Mouse (Mus musculus) lung, embryonic 16.5 days (tissue): ENCODE results near the gene Kcnk1. TPM values are rescaled to one million over a fixed set of nuclear protein-coding genes. Genes with fewer than 3 reads are reported as not detected.

ENCODE experiments used
- ATAC-seq: fragments of 200-750 bp; cut with Nextera tagmentation; 2 replicates; pipeline ENCODE4 v1.8.0; 2017; ENCODE audit warnings: low read depth, mild to moderate bottlenecking, moderate library complexity
- H3K27ac ChIP-seq: fragments of 300-500 bp; sonication (generic); 2 replicates; pipeline ENCODE4 v1.5.1; 2014; ENCODE audit warnings: mild to moderate bottlenecking, control low read depth, low read length
- H3K27me3 ChIP-seq: fragments of 300-500 bp; sonication (generic); 2 replicates; pipeline ENCODE4 v1.6.1; 2014; ENCODE audit warnings: low read depth, low read length, mixed read lengths; ENCODE audit not compliant: control insufficient read depth, insufficient read depth
- H3K36me3 ChIP-seq: fragments of 300-500 bp; sonication (generic); 2 replicates; pipeline ENCODE4 v1.6.1; 2014; ENCODE audit warnings: low read length; ENCODE audit not compliant: control insufficient read depth, insufficient read depth
- H3K4me1 ChIP-seq: fragments of 300-500 bp; sonication (generic); replicated peaks from 2 replicates; pipeline ENCODE4 v1.6.1; 2014; ENCODE audit warnings: low read length, mixed read lengths; ENCODE audit not compliant: control insufficient read depth, insufficient read depth
- H3K4me2 ChIP-seq: fragments of 300-500 bp; sonication (generic); 2 replicates; pipeline ENCODE4 v1.6.1; 2014; ENCODE audit warnings: low read depth, low read length, control low read depth
- H3K4me3 ChIP-seq: fragments of 300-500 bp; sonication (generic); 2 replicates; pipeline ENCODE4 v1.5.1; 2014; ENCODE audit warnings: mild to moderate bottlenecking, low read length, control low read depth
- H3K9ac ChIP-seq: fragments of 300-500 bp; sonication (generic); 2 replicates; pipeline ENCODE4 v1.6.1; 2014; ENCODE audit warnings: low read length, control low read depth
- H3K9me3 ChIP-seq: fragments of 300-500 bp; sonication (generic); 2 replicates; pipeline ENCODE4 v1.6.1; 2016; ENCODE audit warnings: low read length; ENCODE audit not compliant: control insufficient read depth
- WGBS: fragments of 180-500 bp; shearing (Covaris S2); extraction: QIAGEN DNeasy Blood & Tissue Kit; methylation state at CpG from one replicate; pipeline ENCODE4 v1.1.7; 2014; 5-methylcytosine and 5-hydroxymethylcytosine counted together
- polyA plus RNA-seq: library from polyadenylated mRNA; unstranded; fragments of >200 nt; fragmentation: Nextera tagmentation; extraction: Ambion mirVana; gene quantifications from 2 replicates; pipeline ENCODE4 v1.2.1, GENCODE M21; 2015

The Kcnk1 gene
- polyA plus RNA-seq, 1 experiment from 2014 or later, result 55.9 TPM

GRCm38 (mm10) chr8:125987996-125988395 lies 7.0 kb upstream of the Kcnk1 start:
- no peak for ATAC-seq
- Histone ChIP-seq H3K4me2 (no peak overlapping the region), H3K27ac (no peak overlapping the region), H3K9me3 (no peaks in the 10 kb centered on the region), H3K36me3 (no peaks in the 10 kb centered on the region), H3K4me1 (peaks cover 5% of the 10 kb centered on the region), H3K4me3 (no peak overlapping the region), H3K27me3 (no peaks in the 10 kb centered on the region), H3K9ac (no peak overlapping the region)
- 26% methylated on average over 2 of the region's 2 CpGs for WGBS

GRCm38 (mm10) chr8:125993636-125994035 lies 1.3 kb upstream of the Kcnk1 start:
- ATAC-seq, result no peak
- Histone ChIP-seq H3K9ac (no peak overlapping the region), H3K9me3 (no peaks in the 10 kb centered on the region), H3K4me2 (no peak overlapping the region), H3K4me1 (peaks cover 4% of the 10 kb centered on the region), H3K27me3 (peaks cover 23% of the 10 kb centered on the region), H3K4me3 (no peak overlapping the region), H3K36me3 (no peaks in the 10 kb centered on the region), H3K27ac (no peak overlapping the region)
- 29% methylated on average over 9 of the region's 9 CpGs for WGBS

- no peaks in the 10 kb centered on the region for H3K36me3 ChIP-seq
- H3K27me3 ChIP-seq, result peaks cover 23% of the 10 kb centered on the region
- H3K4me2 ChIP-seq, result peak overlapping the region; percentile 67
- ATAC-seq, result peak; percentile 25; the same call in 1 of the 2 replicates
- H3K9me3 ChIP-seq, result no peaks in the 10 kb centered on the region
- H3K9ac ChIP-seq, result peak overlapping the region; percentile 68
- peaks cover 4% of the 10 kb centered on the region for H3K4me1 ChIP-seq
- 15% methylated on average over 14 of the region's 14 CpGs for WGBS
- H3K27ac ChIP-seq, result peak overlapping the region; percentile 76
- peak overlapping the region; percentile 60 for H3K4me3 ChIP-seq
Observed at GRCm38 (mm10) chr8:125996031-125996839, 1.3 kb downstream of the Kcnk1 start.

GRCm38 (mm10) chr8:125996980-125997379 lies 2.0 kb downstream of the Kcnk1 start:
- Histone ChIP-seq H3K4me1 (peaks cover 4% of the 10 kb centered on the region), H3K4me2 (peak overlapping the region; percentile 67), H3K27ac (peak overlapping the region; percentile 76), H3K4me3 (peak overlapping the region; percentile 60), H3K27me3 (peaks cover 23% of the 10 kb centered on the region), H3K9ac (peak overlapping the region; percentile 37; the same call in 1 of the 2 replicates), H3K36me3 (no peaks in the 10 kb centered on the region), H3K9me3 (no peaks in the 10 kb centered on the region)
- ATAC-seq, result no peak; the same call in 1 of the 2 replicates
- WGBS, result 17% methylated on average over 6 of the region's 6 CpGs

GRCm38 (mm10) chr8:125997550-125997949 lies 2.6 kb downstream of the Kcnk1 start:
- ATAC-seq, result no peak
- H3K4me2 ChIP-seq, result peak overlapping the region; percentile 67
- H3K9me3 ChIP-seq, result no peaks in the 10 kb centered on the region
- peaks cover 23% of the 10 kb centered on the region for H3K27me3 ChIP-seq
- no peaks in the 10 kb centered on the region for H3K36me3 ChIP-seq
- H3K9ac ChIP-seq, result peak overlapping the region; percentile 37; the same call in 1 of the 2 replicates
- peaks cover 4% of the 10 kb centered on the region for H3K4me1 ChIP-seq
- WGBS, result 39% methylated on average over 5 of the region's 5 CpGs
- H3K27ac ChIP-seq, result peak overlapping the region; percentile 58
- H3K4me3 ChIP-seq, result peak overlapping the region; percentile 60

- no peaks in the 10 kb centered on the region for H3K36me3 ChIP-seq
- no peak overlapping the region for H3K4me3 ChIP-seq
- peak; percentile 57 for ATAC-seq
- peaks cover 4% of the 10 kb centered on the region for H3K4me1 ChIP-seq
- WGBS, result 58% methylated on average over 7 of the region's 7 CpGs
- no peak overlapping the region for H3K9ac ChIP-seq
- no peak overlapping the region for H3K4me2 ChIP-seq
- peak overlapping the region; percentile 42 for H3K27ac ChIP-seq
- peaks cover 13% of the 10 kb centered on the region for H3K27me3 ChIP-seq
- H3K9me3 ChIP-seq, result no peaks in the 10 kb centered on the region
Observed at GRCm38 (mm10) chr8:125999842-126000395, 4.9 kb downstream of the Kcnk1 start.

- H3K27me3 ChIP-seq, result no peaks in the 10 kb centered on the region
- H3K36me3 ChIP-seq, result no peaks in the 10 kb centered on the region
- H3K4me1 ChIP-seq, result 0 out of 2 replicates have a peak, but pooled peaks cover under 1% of the 10 kb centered on the region
- H3K9me3 ChIP-seq, result no peaks in the 10 kb centered on the region
- no peak overlapping the region for H3K4me2 ChIP-seq
- WGBS, result 82% methylated on average over 6 of the region's 6 CpGs
- no peak for ATAC-seq
- H3K9ac ChIP-seq, result no peak overlapping the region
- H3K27ac ChIP-seq, result no peak overlapping the region
- no peak overlapping the region for H3K4me3 ChIP-seq
Observed at GRCm38 (mm10) chr8:126003546-126003945, 8.6 kb downstream of the Kcnk1 start.

GRCm38 (mm10) chr8:126004953-126005352 lies 10.0 kb downstream of the Kcnk1 start:
- H3K4me2 ChIP-seq, result no peak overlapping the region
- H3K4me1 ChIP-seq, result no peaks in the 10 kb centered on the region
- no peaks in the 10 kb centered on the region for H3K27me3 ChIP-seq
- H3K9me3 ChIP-seq, result no peaks in the 10 kb centered on the region
- 63% methylated on average over 7 of the region's 7 CpGs for WGBS
- no peak overlapping the region for H3K4me3 ChIP-seq
- no peak overlapping the region for H3K27ac ChIP-seq
- H3K9ac ChIP-seq, result no peak overlapping the region
- H3K36me3 ChIP-seq, result no peaks in the 10 kb centered on the region
- no peak for ATAC-seq

GRCm38 (mm10) chr8:126006310-126006990 lies 11.5 kb downstream of the Kcnk1 start:
- no peaks in the 10 kb centered on the region for H3K4me1 ChIP-seq
- no peak overlapping the region for H3K4me2 ChIP-seq
- no peaks in the 10 kb centered on the region for H3K9me3 ChIP-seq
- H3K27me3 ChIP-seq, result no peaks in the 10 kb centered on the region
- ATAC-seq, result 0 out of 2 replicates have a peak, but pooled peaks have one; percentile 38
- H3K9ac ChIP-seq, result no peak overlapping the region
- no peaks in the 10 kb centered on the region for H3K36me3 ChIP-seq
- no peak overlapping the region for H3K27ac ChIP-seq
- 76% methylated on average over 11 of the region's 11 CpGs for whole genome bisulfite sequencing
- H3K4me3 ChIP-seq, result no peak overlapping the region
